Mouse (Mus musculus): Measurements from ENCODE around the gene Gtf2h5. TPM values are rescaled to one million over a fixed set of nuclear protein-coding genes. Genes with fewer than 3 reads are reported as not detected.

Gtf2h5 gene
- 131 and 143 TPM in 2 replicates for polyA plus RNA-seq (2015; fragmentation: Nextera tagmentation; extraction: Ambion mirVana)

GRCm38 (mm10) chr17:6079287-6080122, at the start of gene Gtf2h5, which contains the start of gene Serac1:
Gene Gtf2h5, plus strand, starts transcription at chr17:6079786.
Gene Serac1, minus strand, starts transcription at chr17:6079741.
- Histone ChIP-seq H3K27me3 (no peaks in the 10 kb centered on the region), H3K9me3 (replicated peaks) (no peaks in the 10 kb centered on the region), H3K36me3 (peaks cover 3% of the 10 kb centered on the region; the same call in 1 of the 2 replicates), H3K4me2 (peak within 1 kb of the TSS; percentile 87), H3K4me1 (replicated peaks) (peaks cover 13% of the 10 kb centered on the region), H3K4me3 (peak within 1 kb of the TSS; percentile 95), H3K27ac (peak within 1 kb of the TSS; percentile 88), H3K9ac (peak within 1 kb of the TSS; percentile 94)
- peak; percentile 99 for ATAC-seq (replicated peaks; ENCODE audit: insufficient number of reproducible peaks, insufficient read depth, low FRiP score, low read depth)
- WGBS = under 1% methylated on average over 68 of the region's 70 CpGs

GRCm38 (mm10) chr17:6035661-6036060, 43.9 kb upstream of the Gtf2h5 start:
- Histone ChIP-seq H3K27me3 (no peaks in the 10 kb centered on the region), H3K4me1 (replicated peaks) (peaks cover 9% of the 10 kb centered on the region), H3K27ac (no peak overlapping the region), H3K36me3 (peaks cover 4% of the 10 kb centered on the region; the same call in 1 of the 2 replicates), H3K4me3 (no peak overlapping the region), H3K9me3 (replicated peaks) (no peaks in the 10 kb centered on the region), H3K4me2 (no peak overlapping the region), H3K9ac (no peak overlapping the region)
- no peak for ATAC-seq (replicated peaks; ENCODE audit: insufficient number of reproducible peaks, insufficient read depth, low FRiP score, low read depth)
- WGBS = 59% methylated on average over 8 of the region's 8 CpGs

- 91% methylated on average over 8 of the region's 8 CpGs for WGBS
- no peak overlapping the region for H3K4me2 ChIP-seq
- H3K27me3 ChIP-seq = no peaks in the 10 kb centered on the region
- peaks cover 4% of the 10 kb centered on the region; the same call in 1 of the 2 replicates for H3K36me3 ChIP-seq
- H3K4me3 ChIP-seq = no peak overlapping the region
- ATAC-seq (replicated peaks; ENCODE audit: insufficient number of reproducible peaks, insufficient read depth, low FRiP score, low read depth) = no peak
- H3K9me3 ChIP-seq (replicated peaks) = no peaks in the 10 kb centered on the region
- H3K27ac ChIP-seq = no peak overlapping the region
- H3K9ac ChIP-seq = no peak overlapping the region
- peaks cover 9% of the 10 kb centered on the region for H3K4me1 ChIP-seq (replicated peaks)
These were observed 43.1 kb upstream of the Gtf2h5 start for GRCm38 (mm10) chr17:6036458-6036857.

- 89% methylated on average over 11 of the region's 11 CpGs for WGBS
- no peak overlapping the region for H3K9ac ChIP-seq
These were observed 42.7 kb upstream of the Gtf2h5 start for GRCm38 (mm10) chr17:6036872-6037271.

GRCm38 (mm10) chr17:6037507-6037906, 42.1 kb upstream of the Gtf2h5 start:
- WGBS = 70% methylated on average over 10 of the region's 10 CpGs
- Histone ChIP-seq H3K4me3 (no peak overlapping the region), H3K4me1 (replicated peaks) (peaks cover 9% of the 10 kb centered on the region), H3K9me3 (replicated peaks) (no peaks in the 10 kb centered on the region), H3K4me2 (no peak overlapping the region), H3K27me3 (no peaks in the 10 kb centered on the region), H3K27ac (peak overlapping the region; percentile 54), H3K36me3 (peaks cover 13% of the 10 kb centered on the region; the same call in 1 of the 2 replicates), H3K9ac (no peak overlapping the region)
- peak; percentile 81 for ATAC-seq (replicated peaks; ENCODE audit: insufficient number of reproducible peaks, insufficient read depth, low FRiP score, low read depth)

More at GRCm38 (mm10) chr17:6036872-6037271, 42.7 kb upstream of the Gtf2h5 start:
- peak overlapping the region; percentile 54; the same call in 1 of the 2 replicates for H3K27ac ChIP-seq
- no peaks in the 10 kb centered on the region for H3K27me3 ChIP-seq
- H3K36me3 ChIP-seq = peaks cover 6% of the 10 kb centered on the region; the same call in 1 of the 2 replicates
- no peak for ATAC-seq (replicated peaks; ENCODE audit: insufficient number of reproducible peaks, insufficient read depth, low FRiP score, low read depth)
- no peaks in the 10 kb centered on the region for H3K9me3 ChIP-seq (replicated peaks)
- no peak overlapping the region for H3K4me2 ChIP-seq
- H3K4me3 ChIP-seq = no peak overlapping the region
- H3K4me1 ChIP-seq (replicated peaks) = peaks cover 9% of the 10 kb centered on the region

- no peak for ATAC-seq (replicated peaks; ENCODE audit: insufficient number of reproducible peaks, insufficient read depth, low FRiP score, low read depth)
- Histone ChIP-seq H3K9ac (no peak overlapping the region), H3K27me3 (no peaks in the 10 kb centered on the region), H3K4me1 (replicated peaks) (no peaks in the 10 kb centered on the region), H3K4me2 (no peak overlapping the region), H3K4me3 (no peak overlapping the region), H3K27ac (no peak overlapping the region), H3K36me3 (no peaks in the 10 kb centered on the region; the same call in 1 of the 2 replicates), H3K9me3 (replicated peaks) (no peaks in the 10 kb centered on the region)
- WGBS = 80% methylated on average over 4 of the region's 4 CpGs
These were observed 26.8 kb upstream of the Gtf2h5 start for GRCm38 (mm10) chr17:6052801-6053200.

GRCm38 (mm10) chr17:6054934-6055355, 24.6 kb upstream of the Gtf2h5 start:
- H3K4me1 ChIP-seq (replicated peaks) = no peaks in the 10 kb centered on the region
- no peak overlapping the region for H3K4me3 ChIP-seq
- no peak overlapping the region for H3K9ac ChIP-seq
- no peak for ATAC-seq (replicated peaks; ENCODE audit: insufficient number of reproducible peaks, insufficient read depth, low FRiP score, low read depth)
- no peaks in the 10 kb centered on the region for H3K9me3 ChIP-seq (replicated peaks)
- 21% methylated on average over 5 of the region's 5 CpGs for WGBS
- H3K4me2 ChIP-seq = no peak overlapping the region
- no peaks in the 10 kb centered on the region for H3K27me3 ChIP-seq
- no peak overlapping the region for H3K27ac ChIP-seq
- H3K36me3 ChIP-seq = no peaks in the 10 kb centered on the region

GRCm38 (mm10) chr17:6062793-6063192, 16.8 kb upstream of the Gtf2h5 start:
- Histone ChIP-seq H3K36me3 (peaks cover 24% of the 10 kb centered on the region), H3K9ac (no peak overlapping the region), H3K9me3 (replicated peaks) (no peaks in the 10 kb centered on the region), H3K4me3 (no peak overlapping the region), H3K27ac (no peak overlapping the region), H3K4me2 (no peak overlapping the region), H3K4me1 (replicated peaks) (no peaks in the 10 kb centered on the region; the same call in 1 of the 2 replicates), H3K27me3 (no peaks in the 10 kb centered on the region)
- peak; percentile 73 for ATAC-seq (replicated peaks; ENCODE audit: insufficient number of reproducible peaks, insufficient read depth, low FRiP score, low read depth)
- WGBS = 47% methylated on average over 8 of the region's 8 CpGs

GRCm38 (mm10) chr17:6063532-6063931, 16.1 kb upstream of the Gtf2h5 start:
- Histone ChIP-seq H3K9me3 (replicated peaks) (no peaks in the 10 kb centered on the region), H3K27ac (no peak overlapping the region), H3K4me1 (replicated peaks) (no peaks in the 10 kb centered on the region; the same call in 1 of the 2 replicates), H3K36me3 (peaks cover 24% of the 10 kb centered on the region), H3K4me2 (no peak overlapping the region), H3K9ac (no peak overlapping the region), H3K4me3 (no peak overlapping the region), H3K27me3 (no peaks in the 10 kb centered on the region)
- 84% methylated on average over 5 of the region's 5 CpGs for WGBS
- no peak for ATAC-seq (replicated peaks; ENCODE audit: insufficient number of reproducible peaks, insufficient read depth, low FRiP score, low read depth)

GRCm38 (mm10) chr17:6066021-6066420, 13.6 kb upstream of the Gtf2h5 start:
- H3K27me3 ChIP-seq = no peaks in the 10 kb centered on the region
- 86% methylated on average over 2 of the region's 2 CpGs for WGBS
- H3K36me3 ChIP-seq = peaks cover 32% of the 10 kb centered on the region
- no peaks in the 10 kb centered on the region for H3K9me3 ChIP-seq (replicated peaks)
- H3K4me1 ChIP-seq (replicated peaks) = no peaks in the 10 kb centered on the region; the same call in 1 of the 2 replicates
- ATAC-seq (replicated peaks; ENCODE audit: insufficient number of reproducible peaks, insufficient read depth, low FRiP score, low read depth) = no peak
- no peak overlapping the region for H3K27ac ChIP-seq
- no peak overlapping the region for H3K4me2 ChIP-seq
- no peak overlapping the region for H3K9ac ChIP-seq
- no peak overlapping the region for H3K4me3 ChIP-seq

GRCm38 (mm10) chr17:6067613-6068012, 12.0 kb upstream of the Gtf2h5 start:
- Histone ChIP-seq H3K4me2 (no peak overlapping the region), H3K4me1 (replicated peaks) (no peaks in the 10 kb centered on the region; the same call in 1 of the 2 replicates), H3K27me3 (no peaks in the 10 kb centered on the region), H3K4me3 (no peak overlapping the region), H3K9me3 (replicated peaks) (no peaks in the 10 kb centered on the region), H3K27ac (no peak overlapping the region), H3K36me3 (peaks cover 39% of the 10 kb centered on the region), H3K9ac (no peak overlapping the region)
- WGBS = 80% methylated on average over 7 of the region's 7 CpGs
- no peak for ATAC-seq (replicated peaks; ENCODE audit: insufficient number of reproducible peaks, insufficient read depth, low FRiP score, low read depth)

Measured in heart, embryonic 15.5 days (tissue).